Mouse (Mus musculus) heart, adult 10 weeks (tissue): Measurements from ENCODE around the gene Cgas. TPM values are rescaled to one million over a fixed set of nuclear protein-coding genes. Genes with fewer than 3 reads are reported as not detected.

ENCODE experiments used
- polyA plus RNA-seq: library from polyadenylated mRNA; stranded (reverse); fragments of 350-450 nt; fragmentation: Illumina TruSeq; extraction: RNeasy Lipid Tissue Mini Kit (QIAGEN cat#74804); gene quantifications from one replicate; pipeline ENCODE4 v1.2.3, GENCODE M21; 2014; ENCODE audit warnings: low read depth, low replicate concordance

Gene Cgas
- 0.58 TPM for polyA plus RNA-seq

DNA sequence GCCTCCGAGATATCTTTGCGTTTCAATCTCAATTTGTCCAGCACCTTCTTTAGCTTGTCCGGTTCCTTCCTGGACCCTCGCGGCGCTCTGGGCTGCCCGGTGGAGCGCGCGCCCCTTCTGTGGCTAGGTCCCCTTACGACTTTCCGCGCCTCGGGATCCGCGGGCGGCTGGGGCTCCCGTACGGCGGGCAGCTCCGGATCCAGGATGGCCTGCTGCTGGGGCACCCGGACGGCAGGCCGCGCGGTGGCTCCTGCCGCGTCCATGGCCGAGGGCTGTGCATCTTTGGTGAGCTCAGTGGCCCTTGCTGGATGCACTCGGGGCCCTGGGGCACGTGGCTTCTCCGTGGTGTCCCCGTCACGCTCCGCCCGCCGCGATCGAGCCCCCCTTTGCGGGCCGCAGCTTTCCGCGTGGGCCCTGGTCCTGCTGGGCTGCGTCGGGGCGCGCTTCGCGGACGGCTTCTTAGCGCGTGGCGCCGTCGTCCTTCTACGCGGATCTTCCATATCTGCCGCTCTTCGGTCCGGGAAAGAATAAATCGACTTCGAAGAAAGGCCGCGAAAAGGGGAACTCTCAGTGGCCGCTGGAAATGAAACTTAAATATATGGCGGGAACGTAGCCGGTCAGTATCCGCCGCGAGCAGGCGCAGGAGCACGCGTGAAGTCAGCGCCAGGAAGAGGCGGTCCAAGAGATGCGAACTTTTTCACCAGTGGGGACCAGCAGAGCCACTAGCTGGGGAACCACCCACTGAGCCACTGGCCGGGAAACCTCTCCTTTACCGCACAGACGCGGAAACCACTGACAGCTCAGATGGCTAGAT, at the start of gene Cgas:
TSS of gene Cgas (minus strand) at position 659 of the 814 bp plus-strand sequence.

DNA sequence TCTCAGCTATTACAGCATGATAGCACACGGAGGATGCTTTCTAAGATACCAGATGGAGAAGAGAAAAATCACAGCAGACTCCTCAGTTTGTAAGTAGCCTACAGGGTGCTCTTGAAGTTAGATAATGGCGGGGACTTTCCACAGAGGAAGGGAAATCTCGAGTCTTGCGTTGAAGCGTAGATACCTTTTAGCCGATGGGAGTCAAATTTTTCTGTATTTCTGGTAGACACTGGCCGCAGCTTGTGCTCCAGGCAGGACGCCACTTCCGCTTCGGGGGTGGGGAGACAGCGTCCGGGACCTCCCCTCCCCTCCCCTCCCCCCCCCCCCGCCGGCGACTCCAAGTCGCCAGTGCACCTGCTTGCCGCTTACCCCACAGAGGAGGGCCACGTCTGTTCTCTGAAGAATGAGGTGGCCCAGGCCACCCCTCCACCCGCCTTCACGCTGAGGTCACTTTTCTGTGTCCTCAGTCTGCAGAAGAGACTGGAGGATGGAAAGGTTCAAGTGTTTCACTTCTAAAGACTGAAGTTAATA, 45.9 kb upstream of the Cgas start, which contains the start of gene Eef1a1:
TSS of gene Eef1a1 (minus strand) at position 262 of the 531 bp plus-strand sequence.

DNA sequence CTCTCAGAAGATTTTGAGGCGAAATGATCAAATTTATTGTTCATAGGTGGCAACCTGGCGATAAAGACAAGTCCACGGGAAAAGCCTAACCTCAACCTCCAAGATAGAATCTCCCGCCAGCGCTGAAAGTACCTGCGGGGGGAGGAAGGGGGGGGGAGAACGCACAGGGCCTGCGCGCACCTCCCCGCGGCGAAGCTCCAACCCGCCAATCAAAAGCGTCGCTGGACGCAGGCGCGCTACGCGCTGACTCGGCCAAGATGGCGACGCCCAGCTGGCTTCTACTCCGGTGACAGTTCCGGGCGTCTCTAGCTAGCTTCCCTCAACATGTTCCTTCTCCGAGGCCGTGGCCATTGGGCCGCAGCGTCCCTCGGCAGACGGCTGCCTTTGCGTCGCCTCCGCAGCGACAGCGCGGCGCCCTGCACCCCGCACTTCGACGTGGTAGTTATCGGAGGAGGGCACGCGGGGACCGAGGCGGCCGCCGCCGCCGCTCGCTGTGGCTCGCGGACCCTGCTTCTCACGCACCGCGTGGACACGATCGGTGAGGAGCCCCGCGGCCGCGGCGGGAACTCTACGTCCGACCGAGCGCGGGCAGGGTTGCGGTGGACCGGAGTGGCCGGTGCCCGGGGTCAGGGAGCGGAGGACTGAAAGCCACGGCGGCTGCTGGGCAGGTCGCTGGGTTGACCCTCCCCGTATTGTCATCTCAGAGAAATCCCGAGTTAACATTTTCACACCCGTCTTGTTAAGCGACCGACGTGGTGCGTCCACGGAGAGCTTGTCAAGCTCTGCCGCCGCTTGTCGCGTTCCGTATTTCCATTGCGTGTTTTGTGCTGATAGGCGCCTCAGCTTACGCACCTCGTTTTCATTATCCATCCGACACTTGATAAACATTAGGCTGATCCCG, 5.2 kb upstream of the Cgas start, which contains the start of the genes Mto1 and Gm17324:
TSS of gene Mto1 (plus strand) at position 236 of the 901 bp plus-strand sequence.
TSS of gene Gm17324 (minus strand) at position 814 of the 901 bp plus-strand sequence.

DNA sequence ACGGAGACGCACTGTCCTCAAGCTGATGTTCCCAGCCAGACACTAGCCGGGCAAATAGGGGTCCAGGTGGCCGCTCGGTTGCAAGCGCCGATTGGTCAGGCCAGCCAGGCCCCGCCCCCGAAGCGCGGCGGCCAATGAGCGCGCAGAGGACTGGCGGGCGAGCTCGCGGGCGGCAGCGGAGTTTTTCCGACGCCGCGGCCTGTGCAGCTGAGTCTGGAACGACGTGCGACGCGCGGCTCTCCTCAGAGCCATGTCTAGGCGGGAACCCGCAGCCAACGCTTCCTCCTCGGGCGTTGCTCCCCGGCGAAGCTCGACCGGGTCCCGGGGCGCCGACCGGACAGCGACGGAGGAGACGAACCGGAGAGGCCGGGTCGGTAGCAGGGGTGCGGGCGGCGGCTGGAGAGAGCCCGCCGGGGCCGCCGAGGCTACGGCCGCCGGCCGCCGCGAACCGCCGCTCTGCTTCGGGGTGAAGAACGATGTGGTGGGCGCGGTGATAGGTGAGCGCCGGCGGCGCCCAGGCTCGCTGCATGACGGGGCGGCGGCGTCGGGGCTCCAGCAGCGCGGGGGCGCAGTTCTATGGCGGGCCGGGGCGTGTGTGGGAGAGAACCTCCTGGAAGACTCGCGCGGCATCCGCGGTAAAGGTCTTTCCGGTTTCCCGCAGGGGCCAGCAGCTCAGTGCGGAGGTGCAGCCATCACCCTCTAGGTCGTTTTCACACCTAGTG, 47.2 kb downstream of the Cgas start, which contains the start of gene Ddx43:
TSS of gene Ddx43 (plus strand) at position 148 of the 722 bp plus-strand sequence.

Other genes with a start within 250 kb of the Cgas start
- gene Gsta1, start 212.6 kb downstream of the Cgas start, polyA plus RNA-seq, result 8.0 TPM
- 5.5 TPM for gene Gm3776, start 186.1 kb downstream of the Cgas start, polyA plus RNA-seq
- gene Gm10639, start 153.3 kb downstream of the Cgas start, polyA plus RNA-seq, result not detected
- not detected for gene Omt2a, start 128.4 kb downstream of the Cgas start, polyA plus RNA-seq
- not detected for gene Omt2b, start 115.6 kb downstream of the Cgas start, polyA plus RNA-seq
- not detected for gene Gsta2, start 87.4 kb downstream of the Cgas start, polyA plus RNA-seq
- gene Dppa5a, start 75.1 kb downstream of the Cgas start, polyA plus RNA-seq, result not detected
- not detected for gene Ooep, start 64.5 kb downstream of the Cgas start, polyA plus RNA-seq
- not detected for gene Ddx43, start 47.5 kb downstream of the Cgas start, polyA plus RNA-seq
- gene Mto1, start 5.0 kb upstream of the Cgas start, polyA plus RNA-seq, result 30.0 TPM
- not detected for gene Gm17324, start 5.5 kb upstream of the Cgas start, polyA plus RNA-seq
- gene Eef1a1, start 45.9 kb upstream of the Cgas start, polyA plus RNA-seq, result 1,325 TPM
- gene Slc17a5, start 144.8 kb upstream of the Cgas start, polyA plus RNA-seq, result 5.2 TPM
- 1.1 TPM for gene Cd109, start 172.3 kb upstream of the Cgas start, polyA plus RNA-seq